Mouse (Mus musculus) fat pad, adult 2 months (tissue): ENCODE measurements around the gene Rgs9bp.
"Not testable (repeated sequence)": the region's sequence is repeated elsewhere in the genome, so short reads cannot be mapped to it uniquely, and the experiment has no call there.

Experiments used
- DNase-seq: peaks from one replicate; pipeline ENCODE4 v3.0.0-alpha.2; 2011; ENCODE audit warnings: low read depth, low spot score; ENCODE audit errors: extremely low read depth

The Rgs9bp gene

GRCm38 (mm10) chr7:35584068-35584785 is 1.2 kb downstream of the Rgs9bp start:
- no peak for DNase-seq

GRCm38 (mm10) chr7:35583476-35584025 is 1.8 kb downstream of the Rgs9bp start:
- DNase-seq = no peak

DNA sequence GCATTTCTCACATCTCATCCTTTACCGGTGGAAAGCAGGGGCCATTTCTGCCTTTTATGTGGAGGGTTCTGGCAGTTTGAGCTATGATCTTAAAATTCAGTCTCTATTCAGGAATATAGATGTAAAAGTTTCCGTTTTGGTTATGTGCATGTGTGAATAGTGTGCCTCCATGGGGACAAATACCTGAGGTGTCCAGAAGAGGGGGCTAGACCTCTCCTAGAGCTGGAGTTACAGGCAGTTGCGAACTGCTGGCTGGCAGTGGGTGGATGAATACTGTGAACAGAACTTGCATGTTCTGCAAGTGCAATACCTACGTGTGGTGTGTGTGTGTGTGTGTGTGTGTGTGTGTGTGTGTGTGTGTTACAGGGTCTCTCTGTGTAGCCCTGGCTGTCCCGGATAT is 2.7 kb downstream of the Rgs9bp start:
- DNase-seq = no peak

- no peak for DNase-seq
Measured at GRCm38 (mm10) chr7:35579849-35580248, 5.5 kb downstream of the Rgs9bp start.

- DNase-seq = not testable (repeated sequence)
Measured at GRCm38 (mm10) chr7:35570883-35571282, 14.5 kb downstream of the Rgs9bp start.

- DNase-seq = not testable (repeated sequence)
Measured at GRCm38 (mm10) chr7:35569724-35570123, 15.7 kb downstream of the Rgs9bp start.

DNA sequence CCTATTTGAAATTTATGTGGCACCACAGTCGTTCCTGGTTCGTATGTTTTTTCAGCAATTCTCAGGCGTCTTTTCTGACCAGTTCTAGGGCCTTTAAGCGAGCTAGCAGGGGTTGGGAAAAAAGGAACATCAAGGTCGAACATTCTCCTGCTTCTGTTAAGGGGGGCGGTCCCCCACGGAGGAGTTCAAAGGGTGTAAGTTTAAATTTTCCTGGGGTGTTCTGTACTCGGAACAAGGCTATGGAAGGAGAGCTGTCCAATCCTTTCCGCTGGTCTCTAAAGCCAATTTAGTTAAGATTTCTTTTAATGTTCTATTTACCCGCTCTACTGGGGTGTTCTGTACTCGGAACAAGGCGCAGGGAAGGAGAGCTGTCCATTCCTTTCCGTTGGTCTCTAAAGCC is 19.4 kb downstream of the Rgs9bp start:
- not testable (repeated sequence) for DNase-seq

- DNase-seq = not testable (repeated sequence)
Measured at GRCm38 (mm10) chr7:35564872-35565271, 20.5 kb downstream of the Rgs9bp start.

DNA sequence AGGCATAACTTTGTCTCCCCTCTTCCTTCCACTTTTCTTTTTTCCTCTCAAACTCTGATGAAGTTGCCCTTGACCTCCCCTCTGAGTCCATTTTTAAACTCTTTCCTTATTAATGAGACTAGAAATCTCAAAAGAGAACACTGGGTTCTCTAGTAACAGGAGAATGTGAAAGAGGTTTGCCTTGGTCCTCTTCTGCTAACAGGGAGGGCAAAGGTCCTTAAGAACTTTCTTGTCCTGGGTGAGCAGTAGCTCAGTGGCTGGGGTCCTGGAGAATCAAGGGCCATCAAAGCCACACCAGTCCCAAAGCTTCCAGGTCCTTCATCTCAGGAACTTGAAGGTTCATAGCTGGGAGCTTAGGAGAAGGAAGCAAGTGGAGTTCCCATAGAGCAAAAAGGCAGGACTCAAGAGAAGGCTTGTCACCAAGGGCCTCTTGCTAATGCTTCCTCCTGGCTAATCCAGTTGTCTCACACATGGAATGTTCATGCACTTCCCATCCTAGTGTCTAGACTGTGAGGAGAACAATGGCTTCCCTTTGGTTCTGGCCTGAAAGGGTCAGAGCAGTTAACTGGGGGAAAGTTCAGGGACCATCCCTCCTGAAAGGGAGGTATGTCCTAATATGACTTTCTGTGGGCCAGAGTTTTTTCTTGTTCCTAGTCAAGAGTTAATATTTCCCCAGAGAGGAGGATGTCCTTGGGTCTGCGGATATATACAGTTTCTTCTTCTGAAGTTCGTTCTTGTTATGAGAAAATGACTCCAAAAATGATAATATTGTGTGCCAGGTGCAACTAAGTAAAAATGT is 21.1 kb downstream of the Rgs9bp start:
- no peak for DNase-seq

DNA sequence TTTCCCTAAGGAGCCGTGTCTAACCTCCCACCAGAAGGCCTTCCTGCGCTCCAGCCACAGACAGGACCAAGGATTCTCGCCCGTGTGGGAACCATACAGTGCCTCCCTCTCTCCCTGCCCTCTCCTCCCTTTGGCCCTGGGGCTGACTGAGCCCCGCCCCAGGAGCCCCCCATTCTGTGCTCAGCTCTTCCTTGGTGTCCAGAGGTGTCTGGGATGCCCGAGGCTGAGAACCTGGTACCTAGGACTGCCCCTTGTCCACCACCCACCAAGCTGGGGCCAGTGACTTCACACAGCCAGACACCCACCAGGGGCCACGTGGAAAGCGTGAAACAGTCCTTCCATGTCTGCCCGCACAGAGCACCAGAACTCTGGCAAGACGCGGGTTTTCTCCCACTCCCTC is 22.3 kb downstream of the Rgs9bp start:
- no peak for DNase-seq

GRCm38 (mm10) chr7:35559838-35560237 is 25.5 kb downstream of the Rgs9bp start:
- no peak for DNase-seq

- no peak for DNase-seq
Measured at GRCm38 (mm10) chr7:35558681-35559080, 26.7 kb downstream of the Rgs9bp start.

GRCm38 (mm10) chr7:35557577-35557976 is 27.8 kb downstream of the Rgs9bp start:
- DNase-seq = no peak

GRCm38 (mm10) chr7:35556905-35557304 is 28.5 kb downstream of the Rgs9bp start:
- no peak for DNase-seq

- no peak for DNase-seq
Measured at GRCm38 (mm10) chr7:35556205-35556603, 29.2 kb downstream of the Rgs9bp start, which contains the start of gene Nudt19. TSS of gene Nudt19 (minus strand) at chr7:35556304.

DNA sequence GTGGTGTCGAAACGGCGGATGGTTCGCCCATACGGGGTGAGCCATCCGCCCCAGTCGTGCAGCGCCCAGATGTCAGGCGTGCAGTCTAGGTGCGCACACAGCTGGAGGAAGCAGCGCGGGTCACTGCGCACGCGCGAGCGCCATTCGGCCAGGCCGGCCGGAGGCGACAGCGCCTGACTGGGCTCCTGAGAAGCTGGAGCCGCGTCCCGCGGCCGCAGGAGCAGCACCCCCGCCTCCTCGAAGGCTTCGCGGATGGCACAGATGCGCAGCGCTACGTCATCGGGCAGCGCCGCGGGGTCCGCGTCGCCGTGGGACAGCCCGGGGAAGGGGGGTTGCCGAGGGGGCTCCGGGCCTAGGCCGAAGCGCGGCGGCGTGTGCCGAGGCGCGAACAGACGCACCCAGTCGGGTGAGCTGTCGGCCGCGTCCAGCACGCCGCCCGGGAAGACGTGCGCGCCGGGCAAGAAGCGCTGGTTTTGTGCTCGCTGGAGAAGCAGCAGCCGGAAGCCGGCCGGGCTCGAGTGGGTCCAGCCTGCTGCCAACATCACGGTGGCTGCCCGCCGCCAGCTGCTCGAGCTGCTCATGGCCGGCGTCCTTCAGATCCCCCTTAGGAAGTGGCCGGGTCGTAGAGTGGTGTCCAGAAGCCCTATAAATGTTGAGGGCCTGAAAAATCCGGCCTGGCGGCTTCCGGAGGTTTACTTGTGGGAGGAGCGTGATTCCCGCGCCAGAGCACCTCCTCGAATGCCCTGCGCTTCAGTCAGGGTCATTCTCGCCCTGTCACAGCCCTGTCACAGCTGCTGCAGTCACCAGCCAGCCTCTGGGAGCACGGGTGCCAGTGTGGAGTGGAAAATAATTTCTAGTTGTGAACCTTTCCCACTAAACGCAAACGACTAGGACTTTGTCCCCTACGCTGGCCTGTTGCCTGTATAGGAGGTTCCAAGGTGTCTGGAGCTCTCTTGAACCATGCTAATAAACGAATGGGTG is 29.9 kb downstream of the Rgs9bp start:
- no peak for DNase-seq

DNA sequence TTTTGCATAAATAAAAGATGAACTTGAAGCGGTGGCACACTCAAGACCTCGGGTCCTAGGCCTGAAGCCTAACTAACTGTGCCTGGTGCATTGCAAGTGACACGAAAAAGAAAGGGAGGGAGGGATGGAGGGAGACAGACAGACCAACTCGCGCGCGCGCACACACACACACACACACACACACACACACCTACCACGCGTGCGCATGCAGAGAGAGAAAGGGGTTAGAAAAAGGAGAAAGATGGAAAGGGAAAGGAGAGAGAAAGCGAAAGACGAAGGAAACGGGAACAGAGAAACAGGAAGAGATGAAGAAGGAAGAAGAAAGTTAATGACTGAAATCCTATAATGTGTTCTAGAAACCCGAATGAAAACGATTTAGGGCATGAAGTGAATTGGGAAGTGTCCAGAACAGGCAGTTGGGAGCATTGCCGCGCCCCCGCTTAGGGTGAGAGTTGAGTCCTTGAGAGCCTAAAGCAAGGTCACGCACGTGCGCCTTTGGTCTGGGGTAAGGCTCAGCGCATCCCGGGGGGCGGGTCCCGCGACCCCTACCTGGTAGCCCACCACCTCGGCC is 30.7 kb downstream of the Rgs9bp start:
- no peak for DNase-seq

- DNase-seq = no peak
Measured at GRCm38 (mm10) chr7:35553751-35554604, 31.4 kb downstream of the Rgs9bp start.

DNA sequence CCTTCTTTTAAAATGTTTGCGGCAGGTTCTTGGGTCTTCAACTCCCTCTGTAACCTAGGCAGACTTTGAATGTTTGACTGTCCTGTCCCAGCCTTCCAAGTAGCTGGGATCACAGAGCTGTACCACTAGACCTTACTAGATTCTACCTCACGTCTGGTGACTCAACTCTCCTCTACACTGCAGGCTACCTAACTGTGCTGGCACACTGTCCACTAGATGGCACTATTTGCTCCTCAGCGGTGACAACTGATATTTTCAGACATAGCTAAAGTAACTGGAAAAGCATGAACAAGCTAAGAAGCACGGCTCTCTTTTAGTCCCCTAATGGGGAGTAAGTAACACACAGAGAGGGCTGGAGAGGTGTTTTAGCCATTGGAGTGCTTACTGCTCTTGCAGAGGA is 39.5 kb downstream of the Rgs9bp start:
- no peak for DNase-seq
